Mouse (Mus musculus) left cerebral cortex, adult 9 months (tissue): Measurements from ENCODE around the gene Ccdc12.

Experiments
- DNase-seq, 2 experiments: peaks; one replicate each; pipeline ENCODE4 v3.0.0; 2022; ENCODE audit warnings: low spot score in 2 of 2

Ccdc12 gene

GRCm38 (mm10) chr9:110645219-110645618, 11.1 kb upstream of the Ccdc12 start:
- DNase-seq, result no peak

DNA sequence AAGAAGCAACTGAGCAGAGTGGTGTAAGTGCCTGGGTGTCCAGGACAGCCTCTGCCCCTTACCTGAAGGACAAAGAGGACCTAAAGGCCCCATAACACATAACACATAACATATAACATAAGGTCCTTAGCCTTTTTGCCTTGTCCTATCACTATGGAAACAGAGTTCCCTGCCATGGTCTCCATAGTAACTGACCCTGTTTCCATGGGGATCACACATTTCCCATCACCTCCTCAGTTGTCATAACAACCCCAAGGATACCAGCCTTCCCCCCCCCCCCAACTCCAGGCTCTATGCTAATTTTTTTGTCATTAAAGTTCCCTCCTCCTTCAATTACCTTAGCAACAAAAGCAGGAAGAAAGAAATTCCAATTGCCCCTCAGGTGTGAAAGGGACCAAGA, 6.5 kb upstream of the Ccdc12 start:
- no peak for DNase-seq

DNA sequence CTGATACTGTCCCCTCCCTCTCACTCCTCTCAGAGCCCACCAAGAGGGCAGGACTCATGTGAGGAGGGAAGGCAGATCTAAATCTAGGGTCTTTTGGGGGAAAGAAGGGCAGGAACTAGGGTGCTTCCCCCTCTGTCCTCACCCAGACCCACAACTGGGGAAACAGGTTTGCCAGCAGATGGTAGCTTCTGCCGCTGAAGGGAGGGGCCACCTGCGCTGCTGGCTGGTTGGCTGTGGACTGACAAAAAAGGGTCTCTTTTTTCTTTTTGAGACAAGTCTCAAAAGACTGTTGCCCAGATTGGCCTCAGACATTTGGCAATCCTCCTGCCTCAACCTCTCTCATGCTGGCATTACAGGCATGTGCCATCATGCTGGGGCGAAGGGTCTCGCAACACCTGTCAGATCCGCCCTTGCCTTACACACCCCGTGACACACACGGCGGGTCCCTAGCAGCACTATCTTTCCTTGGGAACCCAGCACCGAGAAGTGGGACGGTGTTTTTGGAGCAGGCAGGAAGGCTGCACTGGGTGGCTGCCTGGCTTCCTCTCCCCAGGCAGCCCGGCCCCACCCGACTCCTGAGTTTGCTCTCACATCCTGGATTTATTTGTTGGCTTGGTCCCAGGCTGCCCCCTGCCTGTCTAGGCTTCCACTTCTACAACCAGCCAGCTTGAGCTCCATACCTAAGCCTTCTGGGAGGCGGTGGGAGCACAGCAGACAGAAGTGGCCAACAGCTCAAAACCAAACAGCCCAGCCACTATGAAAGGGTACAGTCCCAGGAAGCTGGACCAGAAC, 4.2 kb upstream of the Ccdc12 start:
- no peak for DNase-seq

DNA sequence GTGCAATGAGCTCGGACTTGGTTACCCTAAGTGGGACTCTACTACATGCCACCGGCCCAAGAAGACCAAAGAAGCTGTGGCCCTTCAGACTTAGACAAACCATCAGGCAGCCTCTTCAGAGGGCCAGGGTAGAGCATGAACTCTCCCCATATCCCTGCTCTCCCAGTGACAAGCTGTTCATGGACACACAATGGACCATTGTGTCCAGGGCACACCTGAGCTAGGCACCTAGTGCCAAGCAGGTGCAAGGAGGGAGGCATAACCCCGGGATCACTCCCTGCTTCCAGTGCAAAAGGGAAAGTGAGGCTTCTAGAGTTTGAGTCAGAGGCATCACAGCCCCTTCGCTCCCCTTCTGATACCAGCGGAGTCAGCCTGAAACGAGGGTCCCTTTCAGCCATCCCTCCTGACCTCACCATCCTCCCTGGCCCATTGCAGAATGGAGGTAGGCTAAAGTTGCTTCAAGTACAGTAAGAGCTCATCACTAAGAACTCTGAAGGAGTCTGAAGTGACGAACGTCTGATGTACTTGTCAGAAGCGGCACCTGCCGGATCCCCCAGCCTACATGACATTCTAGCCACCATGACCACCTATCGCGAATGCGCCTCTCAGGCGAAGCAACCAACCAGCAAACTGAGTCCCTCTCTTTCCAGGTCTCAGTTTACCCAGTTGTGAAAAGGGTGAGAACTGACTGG, 3.2 kb upstream of the Ccdc12 start:
- no peak for DNase-seq

- DNase-seq, result peak; percentile 75 to 86
These were observed 2.4 kb upstream of the Ccdc12 start, which contains the start of gene Nbeal2 for GRCm38 (mm10) chr9:110653655-110654461. Gene Nbeal2 (minus strand): TSS chr9:110654161.

DNA sequence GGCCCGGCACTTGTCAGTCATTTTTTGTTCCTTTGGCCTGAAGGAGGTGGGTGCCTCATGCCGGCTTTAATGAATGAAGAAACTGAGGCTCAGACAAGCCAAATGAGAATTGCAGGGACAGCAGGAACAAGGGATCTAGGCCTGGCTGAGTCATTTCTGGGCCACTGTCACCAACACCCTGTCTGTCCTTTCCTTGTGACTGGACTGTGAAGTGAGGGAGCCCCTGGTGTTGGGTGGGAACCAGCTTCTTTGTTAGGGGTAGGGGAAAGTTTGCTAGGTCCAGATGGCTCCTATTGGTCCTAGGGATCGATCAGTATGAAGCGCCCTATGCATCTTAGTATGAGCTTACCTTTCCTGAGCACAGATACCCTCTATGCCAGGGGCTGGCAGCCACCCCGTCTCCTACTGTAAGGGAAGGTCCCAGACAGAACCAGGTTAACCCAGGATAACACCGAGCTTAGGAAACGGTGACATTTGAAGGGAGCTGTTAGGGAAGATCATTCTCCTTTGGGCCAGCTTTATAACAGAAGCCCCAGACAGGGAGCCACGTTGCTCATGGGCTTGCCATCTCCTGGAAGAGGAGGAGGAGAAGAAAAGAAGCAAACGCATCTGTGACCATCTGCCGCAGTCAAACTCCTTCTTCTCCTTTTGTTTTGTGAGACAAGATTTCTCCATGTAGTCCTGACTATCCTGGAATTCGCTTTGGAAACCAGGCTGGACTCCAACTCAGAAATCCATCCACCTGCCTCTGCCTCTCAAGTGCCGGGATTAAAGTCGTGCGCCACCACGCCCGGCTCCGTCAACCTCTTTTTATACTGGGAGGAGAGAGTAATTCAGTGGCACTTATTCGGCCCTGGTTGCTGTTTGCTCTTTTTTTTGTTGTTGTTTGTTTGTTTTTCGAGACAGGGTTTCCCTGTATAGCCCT, 1.3 kb upstream of the Ccdc12 start:
- DNase-seq, result no peak

GRCm38 (mm10) chr9:110655651-110656007, 674 bp upstream of the Ccdc12 start:
- DNase-seq, result no peak

- no peak for DNase-seq
These were observed 1.3 kb downstream of the Ccdc12 start for GRCm38 (mm10) chr9:110657474-110658078.

GRCm38 (mm10) chr9:110659521-110659920, 3.2 kb downstream of the Ccdc12 start:
- no peak for DNase-seq

DNA sequence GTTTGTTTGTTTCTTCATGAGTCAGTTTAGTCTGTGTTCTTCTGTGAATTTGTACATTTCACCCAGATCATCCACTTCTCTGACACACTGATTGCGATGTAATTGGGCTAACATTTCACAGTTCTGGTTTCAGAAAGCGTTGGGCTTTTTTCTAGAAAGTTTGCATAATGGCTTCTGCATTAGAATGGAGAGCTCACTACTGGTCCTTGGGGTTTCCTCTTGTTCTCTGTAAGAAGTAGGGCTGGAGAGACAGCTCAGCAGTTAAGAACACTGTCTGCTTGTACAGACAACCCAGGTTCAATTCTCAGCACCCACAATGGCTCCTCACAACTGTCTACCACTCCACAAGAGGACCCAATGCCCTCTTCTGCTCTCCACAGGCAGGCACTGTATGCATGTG, 3.9 kb downstream of the Ccdc12 start:
- DNase-seq, result no peak

GRCm38 (mm10) chr9:110660856-110661612, 4.7 kb downstream of the Ccdc12 start:
- DNase-seq, result no peak

- no peak for DNase-seq
These were observed 6.5 kb downstream of the Ccdc12 start for GRCm38 (mm10) chr9:110662844-110663243.

GRCm38 (mm10) chr9:110665912-110666311, 9.6 kb downstream of the Ccdc12 start:
- no peak for DNase-seq

DNA sequence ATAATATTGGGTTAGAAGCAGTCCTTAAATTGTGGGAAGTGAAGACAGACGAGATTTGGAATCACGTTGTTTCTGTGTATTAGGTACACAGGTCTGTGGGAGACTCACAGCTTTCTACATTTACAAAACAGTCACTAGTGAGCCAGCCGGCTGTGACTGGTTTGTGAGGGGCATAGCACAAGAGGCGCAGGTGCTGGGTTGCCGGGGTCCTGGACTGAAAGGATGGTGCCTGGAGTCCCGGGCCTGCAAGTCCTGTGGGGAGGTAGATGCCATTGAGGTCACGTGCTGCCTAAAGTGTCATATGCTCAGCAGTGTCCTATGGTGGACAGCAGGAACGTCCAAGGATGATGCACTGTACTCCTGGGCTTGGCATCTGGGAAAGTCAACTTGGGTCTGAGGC, 10.1 kb downstream of the Ccdc12 start:
- DNase-seq, result no peak

DNA sequence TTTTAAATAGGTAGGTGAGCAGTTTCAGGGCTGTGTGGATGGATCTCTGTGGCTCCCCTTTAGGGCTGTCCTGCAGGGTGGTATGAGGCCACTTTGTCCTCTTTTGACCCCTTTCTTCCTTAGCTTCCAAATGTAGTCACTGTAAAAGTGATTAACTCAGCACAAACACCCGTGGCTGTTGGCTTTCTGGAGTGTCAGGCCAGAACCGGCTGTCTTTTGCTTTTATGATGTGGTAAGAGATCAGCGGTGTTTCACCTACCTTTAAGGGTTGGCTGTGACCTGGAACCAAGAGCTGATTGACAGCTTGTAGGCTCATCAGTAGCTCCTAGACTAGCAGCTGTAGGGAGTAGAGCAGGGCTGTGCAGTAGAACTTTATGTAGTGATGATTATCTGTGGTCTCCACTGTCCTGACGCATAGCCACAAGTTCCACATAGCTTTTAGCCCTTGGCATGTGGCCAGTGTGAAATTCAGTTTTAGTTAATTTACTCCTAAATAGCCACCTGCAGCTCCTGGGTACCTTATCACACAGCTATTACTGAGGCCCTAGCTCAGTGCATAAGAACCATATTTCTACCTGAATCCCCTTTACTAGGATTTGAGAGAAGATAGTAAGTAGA, 11.0 kb downstream of the Ccdc12 start:
- DNase-seq, result no peak

DNA sequence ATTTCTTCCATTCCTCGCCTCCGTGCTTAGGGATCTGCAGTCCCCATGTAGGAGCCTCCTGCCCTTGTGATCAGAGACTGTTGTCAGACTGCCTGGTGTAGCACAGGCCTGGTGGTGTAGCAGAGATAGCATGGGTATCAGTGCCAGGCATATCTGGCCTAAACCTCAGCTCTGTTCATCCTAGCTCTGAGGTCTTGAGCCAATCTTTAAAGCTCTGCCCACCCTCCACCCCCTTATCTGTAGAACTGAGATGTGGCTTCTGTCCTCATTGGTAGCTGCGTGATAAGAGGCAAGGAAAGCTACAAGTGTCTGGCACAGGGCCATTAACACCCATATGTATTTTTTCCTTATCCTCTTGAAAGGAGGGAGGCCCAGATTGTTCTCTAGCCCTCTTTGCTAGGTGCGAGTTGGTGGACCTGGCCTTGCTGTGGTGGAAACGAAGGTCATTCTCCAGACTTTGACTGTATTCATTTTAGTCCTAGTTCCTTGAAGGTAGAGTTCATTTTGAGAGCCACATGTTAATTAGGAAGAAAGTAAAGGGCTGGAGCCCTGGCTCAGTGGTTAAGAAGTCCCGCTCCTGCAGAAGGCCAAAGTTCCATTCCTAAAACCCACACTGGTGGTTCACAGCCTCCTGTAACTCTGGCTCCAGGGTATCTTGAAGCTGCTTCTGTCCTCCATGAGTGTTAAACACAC, 12.4 kb downstream of the Ccdc12 start:
- DNase-seq, result no peak

- no peak for DNase-seq
These were observed 13.5 kb downstream of the Ccdc12 start for GRCm38 (mm10) chr9:110669785-110670184.

DNA sequence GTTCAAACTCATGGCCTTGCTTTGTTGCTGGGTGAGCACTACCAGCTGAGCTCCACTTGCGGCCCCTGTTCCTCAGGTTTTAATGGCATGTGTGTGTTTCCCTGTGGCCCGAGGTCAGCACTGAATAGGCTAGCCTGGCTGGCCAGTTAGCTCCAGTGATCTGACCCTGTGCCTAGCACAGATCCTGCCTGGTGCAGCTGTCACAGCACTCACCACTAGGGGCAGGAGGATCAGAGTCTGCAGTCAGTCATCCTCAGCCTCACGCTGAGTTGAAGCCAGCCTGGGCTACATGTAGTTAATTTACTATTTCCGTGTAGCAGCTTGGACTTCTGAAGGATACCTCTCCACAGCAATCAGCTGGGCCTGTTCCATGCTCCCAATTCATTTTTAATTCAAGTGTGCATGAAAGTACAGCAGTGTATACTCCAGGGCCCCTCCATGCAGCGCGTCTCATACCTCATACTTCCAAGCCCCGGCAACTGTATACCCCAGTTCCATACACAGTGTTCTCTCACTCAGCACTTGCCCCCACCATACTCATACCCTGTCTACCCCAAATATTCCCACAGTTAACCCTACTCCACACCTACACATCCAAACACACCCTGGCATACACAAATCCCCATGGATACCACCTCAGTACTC, 16.3 kb downstream of the Ccdc12 start:
- DNase-seq, result no peak
